Mouse (Mus musculus): Measurements from ENCODE around the gene Zbtb20.

GRCm38 (mm10) chr16:43607086-43607485, 731.4 kb downstream of the Zbtb20 start:
- TF ChIP-seq CTCF (IDR thresholded peaks at IDR 0.05; ENCODE audit: extremely low read depth, insufficient read length, insufficient replicate concordance, low read depth, low read length) (no peak), POLR2A (IDR thresholded peaks at IDR 0.05; ENCODE audit: low read depth, low read length) (no peak)

All from small intestine, adult 2 months (tissue).